Mouse (Mus musculus) lung, adult 2 months (tissue): ENCODE measurements around the gene Mrps6.

Experiments used
- CTCF ChIP-seq: fragments of 200-500 bp; IDR thresholded peaks from 2 replicates; pipeline ENCODE4 v1.5.1; 2011; ENCODE audit warnings: mild to moderate bottlenecking, low read length, control low read depth; ENCODE audit not compliant: insufficient read depth
- POLR2A ChIP-seq: fragments of 200-500 bp; IDR thresholded peaks from 2 replicates; pipeline ENCODE4 v1.6.1; 2011; ENCODE audit warnings: low read depth, mild to moderate bottlenecking, control low read depth, low read length, borderline replicate concordance; ENCODE audit errors: extremely low read depth

- TF ChIP-seq POLR2A (no peak), CTCF (no peak)
These were observed 69.6 kb downstream of the Mrps6 start for GRCm38 (mm10) chr16:92127666-92128065.
